Comparison of ENCODE assay signal across 31 mouse cellular contexts in genomic region chr14:49221771-49222170, GRCm38 (mm10). TPM values are rescaled to one million over a fixed set of nuclear protein-coding genes. Genes with fewer than 3 reads are reported as not detected.
DNase-seq lines count a peak whose midpoint lies in the region; ATAC-seq lines count a peak whose summit lies in the region.
"Had no signal": no experiment of that assay in that cellular context is flagged by ENCODE, and none has a peak within 500 bp of the region (broad histone marks: within the 10 kb centered on the region; RNA-seq: fewer than 3 reads in every experiment).

No protein-coding gene starts in this region.

- H3K9me3 ChIP-seq in forebrain, embryonic 11.5 days (ENCODE audit: control insufficient read depth, low read length) = no peaks in the 10 kb centered on the region
- H3K9me3 ChIP-seq: forebrain, embryonic 10.5 days; hindbrain, embryonic 13.5 days; intestine, embryonic 15.5 days; limb, embryonic 13.5 days; liver, embryonic 12.5 days had no signal

- H3K4me1 ChIP-seq in forebrain, embryonic 11.5 days (replicated peaks; ENCODE audit: control insufficient read depth, insufficient read depth, low read length) = no peaks in the 10 kb centered on the region
- H3K4me1 ChIP-seq: forebrain, embryonic 10.5 days; hindbrain, embryonic 13.5 days; intestine, embryonic 15.5 days; limb, embryonic 13.5 days; liver, embryonic 12.5 days had no signal

- DNase-seq in lung, postnatal 25 days (ENCODE audit: low spot score) = peak; percentile 36
- no peak for DNase-seq in lung, postnatal 4 days
- DNase-seq in thymus, postnatal 25 days = peak; percentile 20
- no peak for DNase-seq in thymus, postnatal 4 days
- peak; percentile 79 for DNase-seq in induced T-regulatory cell, adult 2 months (ENCODE audit: low read depth)
- no peak for DNase-seq in forebrain, embryonic 11.5 days (ENCODE audit: low spot score)
- DNase-seq in adrenal gland, adult 2 months = no peak
- DNase-seq: adrenal gland, adult 8-10 months; cerebellum, adult 18-20 months; cerebellum, postnatal 14 days; forebrain, postnatal 0 days; gastrocnemius, postnatal 14 days; heart, adult 2 months; heart, postnatal 36 days; kidney, adult 9 months; kidney, postnatal 25 days; layer of hippocampus, adult 9-11 months; lung, adult 18-20 months; lung, postnatal 14 days; right cerebral cortex, adult 18-20 months; right cerebral cortex, postnatal 4 days had no signal

- H3K4me3 ChIP-seq in forebrain, embryonic 11.5 days (ENCODE audit: low read depth, low read length) = no peak overlapping the region
- H3K4me3 ChIP-seq: forebrain, embryonic 10.5 days; heart, adult 2 months; hindbrain, embryonic 13.5 days; intestine, embryonic 15.5 days; limb, embryonic 13.5 days; liver, embryonic 12.5 days; myocyte had no signal

- no peak overlapping the region for H3K27ac ChIP-seq in forebrain, embryonic 11.5 days (ENCODE audit: low read depth, low read length)
- H3K27ac ChIP-seq: forebrain, embryonic 10.5 days; heart, adult 2 months; hindbrain, embryonic 13.5 days; intestine, embryonic 15.5 days; limb, embryonic 13.5 days; liver, embryonic 12.5 days had no signal

- H3K36me3 ChIP-seq in forebrain, embryonic 11.5 days (ENCODE audit: control insufficient read depth, insufficient read depth, low read length) = no peaks in the 10 kb centered on the region
- H3K36me3 ChIP-seq: forebrain, embryonic 10.5 days; hindbrain, embryonic 13.5 days; limb, embryonic 13.5 days; liver, embryonic 12.5 days had no signal

- H3K9ac ChIP-seq in forebrain, embryonic 11.5 days (ENCODE audit: low read length) = no peak overlapping the region
- H3K9ac ChIP-seq: forebrain, postnatal 0 days; hindbrain, embryonic 13.5 days; intestine, embryonic 15.5 days; limb, embryonic 13.5 days; liver, embryonic 12.5 days had no signal

- ATAC-seq in forebrain, embryonic 11.5 days (replicated peaks; ENCODE audit: low FRiP score) = no peak
- ATAC-seq: forebrain, postnatal 0 days; intestine, embryonic 15.5 days; liver, embryonic 12.5 days; midbrain, embryonic 16.5 days had no signal

- no peaks in the 10 kb centered on the region for H3K27me3 ChIP-seq in forebrain, embryonic 11.5 days (ENCODE audit: control insufficient read depth, insufficient read depth, low read length)
- H3K27me3 ChIP-seq: hindbrain, embryonic 13.5 days; intestine, embryonic 15.5 days; limb, embryonic 13.5 days; liver, embryonic 12.5 days had no signal

- no peak overlapping the region for H3K4me2 ChIP-seq in forebrain, embryonic 11.5 days (ENCODE audit: low read depth, low read length, severe bottlenecking)
- H3K4me2 ChIP-seq: hindbrain, embryonic 13.5 days; intestine, embryonic 15.5 days; limb, embryonic 13.5 days; liver, embryonic 12.5 days had no signal

- 88% methylated on average over 2 of the region's 2 CpGs for WGBS in forebrain, embryonic 11.5 days

RNA-seq across cellular contexts. Expression of gene ccdc198, which starts 23.5 kb away (rescaled TPM):
- polyA plus RNA-seq in forebrain, embryonic 11.5 days (2014; fragmentation: Nextera tagmentation; extraction: Ambion mirVana) = 0.05 and 0.08 TPM in 2 replicates
- not detected for total RNA-seq in adrenal gland, adult 2 months (2021)
- polyA plus RNA-seq in adrenal gland, adult 2 months (2012; rRNA removed) = not detected in 2 replicates
- total RNA-seq: adrenal gland, adult 8-10 months; forebrain, postnatal 0 days; gastrocnemius, postnatal 14 days; heart, adult 2 months; heart, postnatal 36 days; left cerebral cortex, adult 18-20 months; left cerebral cortex, postnatal 25 days had no signal
- polyA plus RNA-seq: heart, adult 2 months; myocyte; urinary bladder, adult 2 months had no signal

RNA-seq across cellular contexts. Expression of gene Naa30, which starts 49.7 kb away (rescaled TPM):
- 18.4 and 19.3 TPM in 2 replicates for polyA plus RNA-seq in forebrain, embryonic 11.5 days (2014; fragmentation: Nextera tagmentation; extraction: Ambion mirVana)
- 10 to 100 TPM; 27.0 to 31.2 TPM for total RNA-seq in adrenal gland, adult 2 months (2021)
- 4.3 and 4.4 TPM in 2 replicates for polyA plus RNA-seq in adrenal gland, adult 2 months (2012; rRNA removed)

Comparison
In these comparisons a context has a peak if more than half of its experiments do, and no peak if none do; other contexts are left out.
1. DNase-seq: peak in lung, postnatal 25 days (single experiment), thymus, postnatal 25 days (single experiment) and induced T-regulatory cell, adult 2 months (single experiment); none in lung, postnatal 4 days (0 of 2), thymus, postnatal 4 days (single experiment), forebrain, embryonic 11.5 days (single experiment) and adrenal gland, adult 2 months (single experiment).